Mouse (Mus musculus) myocyte (in vitro differentiated cells): Measurements from ENCODE around the gene Hoxb3. TPM values are rescaled to one million over a fixed set of nuclear protein-coding genes. Genes with fewer than 3 reads are reported as not detected.

Source experiments
- H3K27me3 ChIP-seq: one replicate; pipeline ENCODE4 v1.6.1; 2011; ENCODE audit not compliant: control insufficient read depth, insufficient read depth, insufficient read length
- H3K36me3 ChIP-seq: one replicate; pipeline ENCODE4 v1.6.1; 2011; ENCODE audit not compliant: control insufficient read depth, insufficient read depth
- H3K4me2 ChIP-seq: one replicate; pipeline ENCODE4 v1.6.1; 2011; ENCODE audit warnings: low read depth, control low read depth
- H3K4me3 ChIP-seq: one replicate; pipeline ENCODE4 v1.5.1; 2011; ENCODE audit warnings: mild to moderate bottlenecking, control low read depth, moderate library complexity
- H3K79me2 ChIP-seq: one replicate; pipeline ENCODE4 v1.6.1; 2011; ENCODE audit not compliant: control insufficient read depth, insufficient read depth
- H3ac ChIP-seq: one replicate; pipeline ENCODE4 v1.6.1; 2011; ENCODE audit not compliant: control insufficient read depth, insufficient read length
- CEBPB ChIP-seq: IDR thresholded peaks from 2 replicates; pipeline ENCODE4 v1.6.1; 2011; ENCODE audit warnings: mild to moderate bottlenecking, moderate library complexity; ENCODE audit not compliant: poor library complexity, insufficient read depth, severe bottlenecking
- E2F4 ChIP-seq: IDR thresholded peaks from one replicate; pipeline ENCODE4 v1.6.1; 2011; ENCODE audit warnings: mild to moderate bottlenecking, control low read depth, moderate library complexity; ENCODE audit not compliant: insufficient read depth
- MAX ChIP-seq: IDR thresholded peaks from one replicate; pipeline ENCODE4 v1.6.1; 2011; ENCODE audit warnings: low read depth, mild to moderate bottlenecking, control low read depth
- MYOD1 ChIP-seq, 3 experiments: IDR thresholded peaks; one replicate each; pipeline ENCODE4 v1.6.1; 2011; ENCODE audit warnings: control low read depth in 2 of 3, low read depth in 2 of 3, mild to moderate bottlenecking in 2 of 3, moderate library complexity in 1 of 3; ENCODE audit not compliant: insufficient read length in 2 of 3, control insufficient read depth in 1 of 3
- MYOG ChIP-seq, 3 experiments: IDR thresholded peaks; one replicate each; pipeline ENCODE4 v1.6.1; 2011; ENCODE audit warnings: control low read depth in 2 of 3, low read depth in 2 of 3, mild to moderate bottlenecking in 2 of 3; ENCODE audit not compliant: insufficient read length in 2 of 3, control insufficient read depth in 1 of 3, insufficient read depth in 1 of 3
- POLR2A ChIP-seq: IDR thresholded peaks from one replicate; pipeline ENCODE4 v1.6.1; 2011; ENCODE audit warnings: low read depth, mild to moderate bottlenecking, control low read depth, moderate library complexity; ENCODE audit not compliant: insufficient read length
- POLR2AphosphoS2 ChIP-seq: IDR thresholded peaks from one replicate; pipeline ENCODE4 v1.6.1; 2011; ENCODE audit warnings: low read depth, control low read depth; ENCODE audit not compliant: insufficient read length
- REST ChIP-seq: IDR thresholded peaks from one replicate; pipeline ENCODE4 v1.6.1; 2011; ENCODE audit warnings: mild to moderate bottlenecking, control low read depth, moderate library complexity; ENCODE audit not compliant: insufficient read depth, insufficient read length
- SRF ChIP-seq: IDR thresholded peaks from one replicate; pipeline ENCODE4 v1.6.1; 2011; ENCODE audit warnings: low read depth; ENCODE audit not compliant: control insufficient read depth, insufficient read length
- TCF12 ChIP-seq: IDR thresholded peaks from one replicate; pipeline ENCODE4 v1.6.1; 2011; ENCODE audit warnings: mild to moderate bottlenecking, control low read depth; ENCODE audit not compliant: poor library complexity, insufficient read depth, severe bottlenecking
- TCF3 ChIP-seq: IDR thresholded peaks from one replicate; pipeline ENCODE4 v1.6.1; 2011; ENCODE audit warnings: low read depth, control low read depth; ENCODE audit not compliant: insufficient read length
- USF1 ChIP-seq: IDR thresholded peaks from one replicate; pipeline ENCODE4 v1.6.1; 2011; ENCODE audit warnings: low read depth, mild to moderate bottlenecking, control low read depth, moderate library complexity
- polyA plus RNA-seq: library from polyadenylated mRNA; unstranded; fragments of >200 nt; fragmentation: generic; extraction: Trizol; gene quantifications from one replicate; pipeline ENCODE4 v1.2.1, GENCODE M21; 2012; ENCODE audit warnings: missing spikeins

The Hoxb3 gene
- polyA plus RNA-seq, 1 experiment, result not detected

- H3ac ChIP-seq, result no peak overlapping the region
- peaks cover 68% of the 10 kb centered on the region for H3K27me3 ChIP-seq
- no peak for TF ChIP-seq TCF3
- no peak for TF ChIP-seq POLR2A
- no peak for TF ChIP-seq CEBPB
- no peak for TF ChIP-seq MYOD1 (IDR thresholded peaks at IDR 0.05; ENCODE audit: control insufficient read depth in 1 of 3, insufficient read length in 2 of 3, low read depth in 2 of 3)
- TF ChIP-seq USF1, result no peak
- no peak for TF ChIP-seq MYOG (IDR thresholded peaks at IDR 0.05; ENCODE audit: control insufficient read depth in 1 of 3, insufficient read depth in 1 of 3, insufficient read length in 2 of 3, low read depth in 2 of 3)
- no peak for TF ChIP-seq SRF
- no peak for TF ChIP-seq E2F4
- no peak for TF ChIP-seq POLR2AphosphoS2
- TF ChIP-seq REST, result no peak
- TF ChIP-seq TCF12, result no peak
- no peak for TF ChIP-seq MAX
- H3K4me3 ChIP-seq, result no peak overlapping the region
- H3K36me3 ChIP-seq, result no peaks in the 10 kb centered on the region
- H3K79me2 ChIP-seq, result no peaks in the 10 kb centered on the region
- H3K4me2 ChIP-seq, result no peak overlapping the region
These were observed 8.3 kb upstream of the Hoxb3 start for GRCm38 (mm10) chr11:96314671-96315343.

DNA sequence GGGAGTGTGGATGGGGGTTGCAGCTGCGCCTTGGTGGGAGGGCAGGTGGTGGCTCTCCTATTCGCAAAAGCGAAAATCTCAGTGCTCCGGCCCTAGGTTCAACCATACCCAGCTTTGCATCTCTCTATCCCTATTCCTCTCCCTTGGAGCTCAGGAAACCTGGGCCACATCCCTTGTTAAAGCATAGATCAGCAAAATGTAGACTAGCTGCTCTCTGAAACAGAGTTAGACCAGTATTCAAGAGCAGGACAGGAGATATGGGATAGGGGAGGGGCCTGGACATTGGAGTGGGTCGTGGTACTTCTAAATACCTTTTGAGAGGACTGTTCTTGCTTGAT, 7.8 kb upstream of the Hoxb3 start:
- TF ChIP-seq MAX, result no peak
- TF ChIP-seq TCF12, result no peak
- no peak for TF ChIP-seq REST
- no peak for TF ChIP-seq SRF
- TF ChIP-seq E2F4, result no peak
- TF ChIP-seq MYOD1 (IDR thresholded peaks at IDR 0.05; ENCODE audit: control insufficient read depth in 1 of 3, insufficient read length in 2 of 3, low read depth in 2 of 3), result no peak
- no peak for TF ChIP-seq POLR2A
- no peak for TF ChIP-seq MYOG (IDR thresholded peaks at IDR 0.05; ENCODE audit: control insufficient read depth in 1 of 3, insufficient read depth in 1 of 3, insufficient read length in 2 of 3, low read depth in 2 of 3)
- no peak for TF ChIP-seq POLR2AphosphoS2
- TF ChIP-seq TCF3, result no peak
- no peak for TF ChIP-seq CEBPB
- no peak for TF ChIP-seq USF1
- Histone ChIP-seq H3K27me3 (peaks cover 72% of the 10 kb centered on the region), H3ac (no peak overlapping the region), H3K79me2 (no peaks in the 10 kb centered on the region), H3K4me2 (no peak overlapping the region), H3K36me3 (no peaks in the 10 kb centered on the region), H3K4me3 (no peak overlapping the region)

GRCm38 (mm10) chr11:96316696-96317607, 6.2 kb upstream of the Hoxb3 start:
- no peak overlapping the region for H3ac ChIP-seq
- H3K4me2 ChIP-seq, result no peak overlapping the region
- H3K4me3 ChIP-seq, result no peak overlapping the region
- H3K36me3 ChIP-seq, result no peaks in the 10 kb centered on the region
- TF ChIP-seq USF1 (no peak), REST (no peak), POLR2AphosphoS2 (no peak), POLR2A (no peak), MYOD1 (IDR thresholded peaks at IDR 0.05; ENCODE audit: control insufficient read depth in 1 of 3, insufficient read length in 2 of 3, low read depth in 2 of 3) (no peak), SRF (no peak), TCF12 (no peak)
- no peaks in the 10 kb centered on the region for H3K79me2 ChIP-seq
- H3K27me3 ChIP-seq, result peaks cover 74% of the 10 kb centered on the region

GRCm38 (mm10) chr11:96317608-96318367, 5.3 kb upstream of the Hoxb3 start, which contains the start of gene Hoxb4:
Gene Hoxb4 (plus strand): TSS chr11:96318267.
- no peak within 1 kb of the TSS for H3ac ChIP-seq
- TF ChIP-seq E2F4 (no peak), SRF (no peak), TCF12 (no peak), MAX (no peak), MYOD1 (IDR thresholded peaks at IDR 0.05; ENCODE audit: control insufficient read depth in 1 of 3, insufficient read length in 2 of 3, low read depth in 2 of 3) (no peak), MYOG (IDR thresholded peaks at IDR 0.05; ENCODE audit: control insufficient read depth in 1 of 3, insufficient read depth in 1 of 3, insufficient read length in 2 of 3, low read depth in 2 of 3) (no peak), POLR2AphosphoS2 (no peak)
- H3K79me2 ChIP-seq, result no peaks in the 10 kb centered on the region
- H3K4me3 ChIP-seq, result no peak within 1 kb of the TSS
- H3K4me2 ChIP-seq, result no peak within 1 kb of the TSS
- no peaks in the 10 kb centered on the region for H3K36me3 ChIP-seq
- peaks cover 74% of the 10 kb centered on the region for H3K27me3 ChIP-seq
